Mouse (Mus musculus): ENCODE results near the gene Parva. TPM values are rescaled to one million over a fixed set of nuclear protein-coding genes. Genes with fewer than 3 reads are reported as not detected.

Gene Parva
- polyA plus RNA-seq, 1 experiment from 2014 or later = 8.6 TPM

GRCm38 (mm10) chr7:112444152-112444984 is 17.1 kb downstream of the Parva start:
- peak; percentile 53 for DNase-seq
- 52% methylated on average over 12 of the region's 12 CpGs for WGBS (ENCODE audit: insufficient replicate concordance)
- Histone ChIP-seq H3K4me1 (ENCODE audit: insufficient read depth) (peaks cover 18% of the 10 kb centered on the region), H3K9ac (replicated peaks) (no peak overlapping the region), H3K4me2 (ENCODE audit: low read depth, low read length) (peak overlapping the region; percentile 27; the same call in 1 of the 2 replicates), H3K27ac (ENCODE audit: low read depth) (no peak overlapping the region), H3K36me3 (replicated peaks; ENCODE audit: insufficient read depth, low read length) (no peaks in the 10 kb centered on the region), H3K4me3 (ENCODE audit: low read depth, low read length) (no peak overlapping the region), H3K27me3 (ENCODE audit: insufficient read depth, low read length) (no peaks in the 10 kb centered on the region), H3K9me3 (ENCODE audit: low read length) (no peaks in the 10 kb centered on the region)
- peak; percentile 49; the same call in 1 of the 2 replicates for ATAC-seq
- TF ChIP-seq CTCF (IDR thresholded peaks at IDR 0.05; ENCODE audit: low read depth) = no peak
- TF ChIP-seq EP300 (IDR thresholded peaks at IDR 0.05; ENCODE audit: low read depth) = no peak

DNA sequence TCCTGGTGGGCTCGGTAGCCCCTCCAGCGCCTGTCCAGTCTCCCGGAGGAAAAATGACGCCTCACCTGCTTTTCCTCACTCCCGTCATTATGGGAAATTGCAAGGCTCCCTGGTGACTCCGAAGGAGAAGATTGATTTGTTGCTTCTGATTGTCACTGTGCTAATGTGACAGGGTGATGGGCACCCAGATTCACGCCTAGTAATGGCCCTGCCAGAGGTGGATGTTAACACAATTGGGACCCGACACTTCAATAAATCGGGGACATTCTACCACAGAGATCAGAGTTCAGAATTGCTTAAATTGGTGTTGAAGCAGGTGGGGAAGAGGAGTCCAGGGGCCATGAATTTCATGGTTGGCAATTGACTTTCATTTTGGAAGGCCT is 17.7 kb downstream of the Parva start:
- Histone ChIP-seq H3K9me3 (ENCODE audit: low read length) (no peaks in the 10 kb centered on the region), H3K27me3 (ENCODE audit: insufficient read depth, low read length) (no peaks in the 10 kb centered on the region), H3K4me2 (ENCODE audit: low read depth, low read length) (peak overlapping the region; percentile 27; the same call in 1 of the 2 replicates), H3K27ac (ENCODE audit: low read depth) (no peak overlapping the region), H3K4me1 (ENCODE audit: insufficient read depth) (peaks cover 18% of the 10 kb centered on the region), H3K4me3 (ENCODE audit: low read depth, low read length) (no peak overlapping the region), H3K36me3 (replicated peaks; ENCODE audit: insufficient read depth, low read length) (no peaks in the 10 kb centered on the region), H3K9ac (replicated peaks) (no peak overlapping the region)
- ATAC-seq = no peak; the same call in 1 of the 2 replicates
- DNase-seq = no peak
- 43% methylated on average over 9 of the region's 9 CpGs for WGBS (ENCODE audit: insufficient replicate concordance)
- no peak for TF ChIP-seq EP300 (IDR thresholded peaks at IDR 0.05; ENCODE audit: low read depth)
- TF ChIP-seq CTCF (IDR thresholded peaks at IDR 0.05; ENCODE audit: low read depth) = no peak

GRCm38 (mm10) chr7:112446498-112446897 is 19.2 kb downstream of the Parva start:
- no peaks in the 10 kb centered on the region for H3K36me3 ChIP-seq (replicated peaks; ENCODE audit: insufficient read depth, low read length)
- DNase-seq (no peak), ATAC-seq (peak; percentile 58)
- TF ChIP-seq CTCF (IDR thresholded peaks at IDR 0.05; ENCODE audit: low read depth) = no peak
- TF ChIP-seq EP300 (IDR thresholded peaks at IDR 0.05; ENCODE audit: low read depth) = no peak
- H3K9me3 ChIP-seq (ENCODE audit: low read length) = no peaks in the 10 kb centered on the region
- H3K9ac ChIP-seq (replicated peaks) = no peak overlapping the region
- H3K4me1 ChIP-seq (ENCODE audit: insufficient read depth) = peaks cover 17% of the 10 kb centered on the region
- no peak overlapping the region for H3K4me2 ChIP-seq (ENCODE audit: low read depth, low read length)
- no peak overlapping the region for H3K27ac ChIP-seq (ENCODE audit: low read depth)
- no peaks in the 10 kb centered on the region for H3K27me3 ChIP-seq (ENCODE audit: insufficient read depth, low read length)
- WGBS (ENCODE audit: insufficient replicate concordance) = 50% methylated on average over 4 of the region's 4 CpGs
- H3K4me3 ChIP-seq (ENCODE audit: low read depth, low read length) = no peak overlapping the region

DNA sequence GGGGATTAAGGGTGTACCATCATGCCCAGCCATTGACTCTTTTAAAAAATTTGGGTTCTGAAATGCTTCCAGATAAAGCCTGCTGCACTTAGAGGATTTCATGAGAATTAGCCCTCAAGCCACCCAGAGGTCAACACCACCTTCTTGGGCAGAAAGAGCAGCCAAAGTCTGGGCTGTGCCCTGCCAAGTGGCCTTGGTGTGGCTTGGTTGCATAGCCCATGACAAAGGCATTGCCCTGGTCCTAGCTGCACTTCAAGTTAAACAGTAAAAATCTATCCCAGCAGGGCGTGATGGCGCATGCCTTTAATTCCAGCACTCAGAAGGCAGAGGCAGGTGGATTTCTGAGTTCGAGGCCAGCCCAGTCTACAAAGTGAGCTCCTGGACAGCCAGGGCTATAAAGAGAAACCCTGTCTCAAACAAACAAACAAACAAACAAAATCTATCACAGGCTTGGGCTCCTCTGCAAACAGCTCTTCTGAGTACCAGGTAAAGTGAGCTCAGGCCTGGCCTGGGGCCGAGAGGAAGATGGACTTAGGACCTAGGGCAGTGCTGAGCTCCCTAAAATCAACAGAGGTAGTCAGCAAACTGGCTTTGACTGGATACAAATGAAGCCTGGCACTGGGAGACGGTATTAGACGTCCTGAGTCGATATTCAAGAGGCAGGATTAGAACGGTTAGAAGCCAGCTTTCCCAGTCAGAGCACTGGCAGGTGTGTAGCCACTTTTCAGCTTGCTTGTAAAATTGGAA is 22.8 kb downstream of the Parva start:
- Histone ChIP-seq H3K9ac (replicated peaks) (no peak overlapping the region), H3K4me1 (ENCODE audit: insufficient read depth) (peaks cover 8% of the 10 kb centered on the region), H3K4me3 (ENCODE audit: low read depth, low read length) (no peak overlapping the region), H3K9me3 (ENCODE audit: low read length) (no peaks in the 10 kb centered on the region), H3K36me3 (replicated peaks; ENCODE audit: insufficient read depth, low read length) (no peaks in the 10 kb centered on the region), H3K4me2 (ENCODE audit: low read depth, low read length) (no peak overlapping the region), H3K27me3 (ENCODE audit: insufficient read depth, low read length) (no peaks in the 10 kb centered on the region), H3K27ac (ENCODE audit: low read depth) (peak overlapping the region; percentile 76)
- peak; percentile 75 for DNase-seq
- 57% methylated on average over 8 of the region's 8 CpGs for WGBS (ENCODE audit: insufficient replicate concordance)
- ATAC-seq = peak; percentile 96
- TF ChIP-seq EP300 (IDR thresholded peaks at IDR 0.05; ENCODE audit: low read depth) = no peak
- no peak for TF ChIP-seq CTCF (IDR thresholded peaks at IDR 0.05; ENCODE audit: low read depth)

DNA sequence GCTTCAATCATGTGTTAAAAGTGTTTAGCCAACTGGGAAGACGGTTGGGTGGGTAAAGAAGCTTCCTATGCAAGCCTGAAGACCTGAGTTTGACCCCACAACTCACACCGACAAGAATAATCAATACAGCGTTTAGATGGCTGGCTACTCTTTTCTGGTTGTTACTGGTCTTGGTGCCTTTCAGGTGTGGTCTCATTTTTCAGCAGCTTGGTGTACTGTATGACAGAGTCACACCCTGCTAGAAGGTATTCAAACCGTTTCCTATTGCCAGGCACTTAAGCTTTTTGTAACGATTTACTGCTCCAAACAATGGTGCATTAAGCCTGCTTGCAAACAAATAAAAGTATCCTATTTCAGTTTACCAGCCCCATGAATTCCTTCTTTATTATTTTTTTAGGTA is 25.2 kb downstream of the Parva start:
- ATAC-seq = no peak
- Histone ChIP-seq H3K9ac (replicated peaks) (no peak overlapping the region), H3K4me2 (ENCODE audit: low read depth, low read length) (no peak overlapping the region), H3K9me3 (ENCODE audit: low read length) (no peaks in the 10 kb centered on the region), H3K4me1 (ENCODE audit: insufficient read depth) (peaks cover 3% of the 10 kb centered on the region; the same call in 1 of the 2 replicates), H3K4me3 (ENCODE audit: low read depth, low read length) (no peak overlapping the region), H3K36me3 (replicated peaks; ENCODE audit: insufficient read depth, low read length) (no peaks in the 10 kb centered on the region), H3K27me3 (ENCODE audit: insufficient read depth, low read length) (no peaks in the 10 kb centered on the region), H3K27ac (ENCODE audit: low read depth) (no peak overlapping the region)
- no peak for TF ChIP-seq EP300 (IDR thresholded peaks at IDR 0.05; ENCODE audit: low read depth)
- WGBS (ENCODE audit: insufficient replicate concordance) = 45% methylated on average over 5 of the region's 5 CpGs
- no peak for DNase-seq

- Histone ChIP-seq H3K4me3 (ENCODE audit: low read depth, low read length) (no peak overlapping the region), H3K27ac (ENCODE audit: low read depth) (no peak overlapping the region), H3K4me2 (ENCODE audit: low read depth, low read length) (no peak overlapping the region), H3K9me3 (ENCODE audit: low read length) (no peaks in the 10 kb centered on the region), H3K9ac (replicated peaks) (no peak overlapping the region), H3K4me1 (ENCODE audit: insufficient read depth) (peaks cover 3% of the 10 kb centered on the region; the same call in 1 of the 2 replicates), H3K36me3 (replicated peaks; ENCODE audit: insufficient read depth, low read length) (no peaks in the 10 kb centered on the region), H3K27me3 (ENCODE audit: insufficient read depth, low read length) (no peaks in the 10 kb centered on the region)
- WGBS (ENCODE audit: insufficient replicate concordance) = 42% methylated on average over 3 of the region's 3 CpGs
- TF ChIP-seq CTCF (IDR thresholded peaks at IDR 0.05; ENCODE audit: low read depth) = no peak
- no peak for TF ChIP-seq EP300 (IDR thresholded peaks at IDR 0.05; ENCODE audit: low read depth)
- DNase-seq = no peak
- ATAC-seq = no peak
Measured at GRCm38 (mm10) chr7:112453805-112454214, 26.5 kb downstream of the Parva start.
